Mouse (Mus musculus) Patski (cell line): ENCODE results near the gene Dytn. TPM values are rescaled to one million over a fixed set of nuclear protein-coding genes. Genes with fewer than 3 reads are reported as not detected.
"Not testable (repeated sequence)": the region's sequence is repeated elsewhere in the genome, so short reads cannot be mapped to it uniquely, and the experiment has no call there.

ENCODE experiments used
- ATAC-seq: fragments of 100-300 bp; one replicate; pipeline ENCODE4 v1.8.0; 2021
- CTCF ChIA-PET: fragments of 350-600 bp; sonication (Branson Sonifier 250); formaldehyde crosslinking; loops from one replicate; lab custom pipeline; 2022; ENCODE audit warnings: inconsistent platforms; lab: Charles Lee
- POLR2A ChIA-PET: fragments of 350-600 bp; sonication (Branson Sonifier 250); formaldehyde crosslinking; loops from one replicate; lab custom pipeline; 2022; ENCODE audit warnings: antibody characterized with exemption, inconsistent platforms; lab: Charles Lee
- DNase-seq: peaks from one replicate; pipeline ENCODE4 v3.0.0-alpha.2; 2011; ENCODE audit warnings: low read depth, low spot score
- H3K27me3 ChIP-seq: fragments of 371-371 bp; one replicate; pipeline ENCODE4 v1.5.1; 2021
- CTCF ChIP-seq: fragments of 100-300 bp; IDR thresholded peaks from one replicate; pipeline ENCODE4 v1.5.1; 2021
- in situ Hi-C: fragments of 300-500 bp; cut with MboI; formaldehyde crosslinking; loops from 3 replicates; pipeline ENCODE4 v1.11.1; 2018; ENCODE audit warnings: low pct_unique_long_range_greater_than_20kb, mixed read lengths
- polyA plus RNA-seq: library from polyadenylated mRNA; unstranded; gene quantifications from one replicate; pipeline ENCODE4 v1.2.3, GENCODE M21; 2021

The Dytn gene
- polyA plus RNA-seq, 1 experiment from 2014 or later, result not detected

DNA sequence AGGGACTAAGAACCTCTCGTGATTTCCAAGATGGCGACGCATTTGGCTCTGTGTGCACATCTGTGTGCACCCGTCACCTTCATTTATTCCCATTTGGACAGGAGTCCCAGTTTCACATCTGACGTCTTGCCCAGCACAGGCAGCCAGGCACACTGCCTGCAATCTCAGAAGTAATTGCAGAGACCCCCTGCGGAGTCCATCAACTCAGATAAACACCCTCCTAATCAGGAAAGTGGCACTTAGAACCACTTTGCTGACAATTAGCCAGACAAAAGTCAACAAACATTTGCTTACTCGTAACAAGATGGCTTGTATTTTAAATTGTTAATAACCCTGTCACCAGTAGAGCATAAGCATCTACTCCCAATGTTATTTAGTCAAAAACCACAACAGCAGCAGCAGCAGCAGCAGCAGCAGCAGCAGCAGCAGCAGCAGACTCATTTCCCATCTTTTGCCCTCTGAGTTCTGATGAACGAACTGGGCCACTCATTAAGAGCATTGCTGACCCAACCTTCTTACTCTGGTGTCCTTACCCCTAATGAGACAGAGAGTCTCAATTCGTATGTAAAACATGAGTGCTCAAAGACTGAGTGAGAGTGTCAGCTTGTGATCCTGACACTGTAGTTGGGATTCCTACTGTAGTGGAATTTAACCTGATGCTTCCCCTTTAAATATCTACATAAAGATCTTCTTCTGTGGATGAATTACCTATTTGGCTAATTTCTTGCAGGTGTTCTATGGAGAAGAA lies 19.4 kb downstream of the Dytn start:
- DNase-seq (no peak), ATAC-seq (no peak)
- TF ChIP-seq CTCF, result no peak
- POLR2A ChIA-PET, result no interaction called here
- in situ Hi-C loops, result loop anchor here (5.0 to 25.0 kb wide), 4 partner anchors 95 to 1345 kb away; no protein-coding TSS in a partner anchor
- CTCF ChIA-PET, result interaction anchor here (1.0 kb wide), 1 partner anchor 779 kb away, joined by 3 read pairs; no protein-coding TSS in a partner anchor
- peaks cover 17% of the 10 kb centered on the region for H3K27me3 ChIP-seq

DNA sequence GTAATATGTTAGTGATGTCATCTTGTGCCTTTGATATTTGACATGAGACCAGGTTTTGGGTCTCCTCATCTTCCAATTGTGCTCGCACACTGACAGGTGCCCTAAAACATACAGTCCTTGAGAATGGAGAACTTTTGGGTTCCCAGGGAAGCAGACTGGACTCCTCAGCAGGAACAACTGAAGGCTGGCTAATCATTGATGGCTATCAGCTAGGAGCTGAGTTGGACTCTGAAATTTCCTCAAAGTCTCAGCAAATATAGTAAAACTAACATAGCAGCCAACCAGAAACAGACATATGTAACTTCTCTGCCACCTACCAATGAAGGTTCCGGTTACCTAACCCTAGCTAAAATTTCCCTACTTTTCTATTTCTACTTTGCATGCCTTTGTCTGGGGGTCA lies 20.6 kb downstream of the Dytn start:
- TF ChIP-seq CTCF, result no peak
- ATAC-seq (no peak), DNase-seq (no peak)
- peaks cover 15% of the 10 kb centered on the region for H3K27me3 ChIP-seq
- CTCF ChIA-PET, result no interaction called here
- in situ Hi-C loops, result loop anchor here (5.0 to 25.0 kb wide), 4 partner anchors 96 to 1346 kb away; no protein-coding TSS in a partner anchor
- POLR2A ChIA-PET, result no interaction called here

DNA sequence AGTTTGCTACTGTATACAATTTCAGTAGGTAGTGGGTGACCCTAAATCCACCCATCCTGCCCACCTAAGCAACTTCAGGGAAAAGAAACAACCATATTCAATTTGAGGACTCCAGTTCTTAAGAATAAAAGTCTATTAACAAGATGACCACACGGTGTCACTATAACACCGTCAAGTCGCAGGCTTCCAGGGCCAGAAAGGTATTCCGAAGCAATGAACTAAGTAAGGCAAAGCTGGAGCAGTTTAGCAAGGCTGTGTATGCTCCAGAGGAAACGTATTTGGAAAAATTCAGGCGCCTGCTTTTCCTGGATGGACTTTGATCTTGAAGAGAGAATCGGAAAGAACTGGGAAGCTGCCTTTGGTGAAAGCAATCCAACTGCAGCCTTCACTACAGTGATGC lies 27.1 kb downstream of the Dytn start:
- ATAC-seq, result peak; percentile 51
- POLR2A ChIA-PET, result no interaction called here
- CTCF ChIA-PET, result interaction anchor here (1.6 to 2.9 kb wide), 2 partner anchors 11 to 789 kb away, joined by 4 to 12 read pairs; no protein-coding TSS in a partner anchor
- peak; percentile 57 for TF ChIP-seq CTCF
- H3K27me3 ChIP-seq, result peaks cover 21% of the 10 kb centered on the region
- in situ Hi-C loops, result loop anchor here (5.0 to 25.0 kb wide), 2 partner anchors 1048 to 1353 kb away; no protein-coding TSS in a partner anchor
- peak; percentile 7 for DNase-seq

GRCm38 (mm10) chr1:63658016-63658415 lies 28.7 kb downstream of the Dytn start:
- peak; percentile 12 for DNase-seq
- ChIA-PET POLR2A (no interaction called here), CTCF (no interaction called here)
- in situ Hi-C loops, result loop anchor here (5.0 to 25.0 kb wide), 2 partner anchors 1049 to 1354 kb away; no protein-coding TSS in a partner anchor
- no peak for ATAC-seq
- peaks cover 28% of the 10 kb centered on the region for H3K27me3 ChIP-seq
- peak; percentile 81 for TF ChIP-seq CTCF

- DNase-seq (no peak), ATAC-seq (no peak)
- in situ Hi-C loops, result no loop called here
- ChIA-PET CTCF (interaction anchor here (1.1 to 1.5 kb wide), 2 partner anchors 16 to 17 kb away, joined by 5 read pairs; no protein-coding TSS in a partner anchor), POLR2A (no interaction called here)
- peaks cover 36% of the 10 kb centered on the region for H3K27me3 ChIP-seq
- no peak for TF ChIP-seq CTCF
Measured at GRCm38 (mm10) chr1:63639921-63640320, 46.8 kb downstream of the Dytn start.

DNA sequence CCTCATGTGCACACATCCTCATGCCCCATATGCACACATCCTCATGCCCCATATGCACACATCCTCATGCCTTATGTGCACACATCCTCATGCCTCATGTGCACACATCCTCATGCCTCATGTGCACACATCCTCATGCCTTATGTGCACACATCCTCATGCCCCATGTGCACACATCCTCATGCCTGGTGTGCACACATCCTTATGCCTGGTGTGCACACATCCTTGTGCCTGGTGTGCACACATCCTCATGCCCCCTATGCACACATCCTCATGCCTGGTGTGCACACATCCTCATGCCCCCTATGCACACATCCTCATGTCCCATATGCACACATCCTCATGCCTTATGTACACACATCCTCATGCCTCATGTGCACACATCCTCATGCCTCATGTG lies 56.3 kb downstream of the Dytn start:
- ATAC-seq, CTCF ChIA-PET, in situ Hi-C loops, POLR2A ChIA-PET, DNase-seq: not testable (repeated sequence)
- H3K27me3 ChIP-seq, result peaks cover 20% of the 10 kb centered on the region

DNA sequence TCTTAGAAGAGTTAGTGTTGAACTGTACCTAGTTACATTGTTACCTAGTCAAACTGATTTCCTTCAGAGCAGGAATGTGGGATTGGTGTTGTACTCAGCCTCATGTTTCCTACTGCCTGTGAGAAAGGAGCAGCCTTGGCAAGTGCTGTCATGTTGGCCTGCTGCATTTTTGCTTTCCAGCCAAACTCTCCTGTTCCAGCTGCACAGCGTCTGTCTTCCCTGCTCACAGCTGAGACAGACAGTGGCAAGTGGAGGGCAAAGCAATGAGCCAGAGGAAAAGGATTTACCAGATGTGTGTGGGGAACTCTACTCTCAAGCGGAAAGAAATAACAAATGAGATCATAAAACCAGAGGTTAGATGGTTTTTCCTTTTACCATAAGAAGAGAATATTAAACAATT lies 58.5 kb downstream of the Dytn start:
- ATAC-seq (no peak), DNase-seq (no peak)
- H3K27me3 ChIP-seq, result peaks cover 17% of the 10 kb centered on the region
- CTCF ChIA-PET, result no interaction called here
- in situ Hi-C loops, result no loop called here
- TF ChIP-seq CTCF, result no peak
- POLR2A ChIA-PET, result interaction anchor here (0.6 kb wide), 1 partner anchor 977 kb away, joined by 3 read pairs; no protein-coding TSS in a partner anchor

- in situ Hi-C loops, result no loop called here
- DNase-seq, result no peak
- H3K27me3 ChIP-seq, result peaks cover 20% of the 10 kb centered on the region
- CTCF ChIA-PET, result no interaction called here
- TF ChIP-seq CTCF, result no peak
- POLR2A ChIA-PET, result no interaction called here
- no peak for ATAC-seq
Measured at GRCm38 (mm10) chr1:63615668-63616067, 71.1 kb downstream of the Dytn start, which contains the start of gene Gm39653. Gm39653 (plus strand) TSS chr1:63615968.

GRCm38 (mm10) chr1:63614594-63614993 lies 72.1 kb downstream of the Dytn start:
- no peak for TF ChIP-seq CTCF
- ATAC-seq (no peak), DNase-seq (no peak)
- peaks cover 13% of the 10 kb centered on the region for H3K27me3 ChIP-seq
- POLR2A ChIA-PET, result no interaction called here
- CTCF ChIA-PET, result no interaction called here
- in situ Hi-C loops, result no loop called here

DNA sequence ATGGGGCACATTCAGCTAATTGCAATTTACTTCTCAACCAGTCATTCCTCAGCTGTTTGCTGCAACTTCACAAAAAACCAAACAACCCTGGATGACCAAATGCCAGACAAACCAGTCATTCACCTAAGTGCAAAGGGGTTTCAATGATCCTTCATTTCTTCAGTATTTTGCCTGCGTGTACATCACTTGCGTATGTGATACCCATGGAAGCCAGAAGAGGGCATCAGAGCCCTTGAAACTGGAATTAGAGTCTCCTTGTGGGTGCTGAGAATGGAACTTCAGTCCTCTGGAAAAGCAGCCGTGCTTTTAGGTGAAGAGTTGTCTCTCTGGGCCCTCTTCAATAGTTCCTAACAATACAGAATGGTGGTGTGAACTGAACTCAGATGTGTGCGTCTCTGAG lies 77.1 kb downstream of the Dytn start:
- peaks cover 12% of the 10 kb centered on the region for H3K27me3 ChIP-seq
- CTCF ChIA-PET, result no interaction called here
- no peak for DNase-seq
- peak; percentile 22 for TF ChIP-seq CTCF
- POLR2A ChIA-PET, result no interaction called here
- ATAC-seq, result no peak
- in situ Hi-C loops, result no loop called here

DNA sequence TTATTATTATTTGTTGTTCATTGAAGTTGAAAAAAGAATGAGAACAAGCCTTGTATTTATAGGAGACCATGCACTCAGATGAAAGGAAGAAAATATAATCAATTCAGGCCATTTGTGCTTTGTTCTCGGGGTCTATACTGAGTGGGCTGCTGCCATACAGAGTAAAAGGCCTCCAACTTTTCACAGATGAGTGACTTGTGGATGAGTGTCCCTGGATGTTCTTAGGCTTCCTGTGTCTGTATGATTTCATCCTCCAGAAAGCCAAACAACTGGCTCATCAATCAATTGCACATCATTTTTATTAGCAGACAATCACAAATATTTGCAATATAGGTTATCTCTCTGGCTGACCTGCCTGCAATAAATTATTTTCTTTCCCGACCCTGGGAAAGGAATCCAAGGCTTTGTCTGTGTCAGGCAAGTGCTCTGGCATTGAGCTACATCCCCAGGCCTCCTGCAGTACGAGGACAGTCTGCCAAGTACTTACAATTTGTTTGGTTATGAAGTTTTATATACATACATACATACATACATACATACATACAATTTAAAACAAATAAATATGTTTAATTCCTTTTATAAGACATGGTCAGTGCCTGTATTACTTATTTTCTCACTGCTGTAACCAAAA lies 82.7 kb downstream of the Dytn start:
- ATAC-seq (no peak), DNase-seq (no peak)

More for the DNA sequence above, 82.7 kb downstream of the Dytn start:
- ChIA-PET CTCF (no interaction called here), POLR2A (no interaction called here)
- no peak for TF ChIP-seq CTCF
- H3K27me3 ChIP-seq, result peaks cover 13% of the 10 kb centered on the region
- in situ Hi-C loops, result no loop called here
